In the genomic region with DNA sequence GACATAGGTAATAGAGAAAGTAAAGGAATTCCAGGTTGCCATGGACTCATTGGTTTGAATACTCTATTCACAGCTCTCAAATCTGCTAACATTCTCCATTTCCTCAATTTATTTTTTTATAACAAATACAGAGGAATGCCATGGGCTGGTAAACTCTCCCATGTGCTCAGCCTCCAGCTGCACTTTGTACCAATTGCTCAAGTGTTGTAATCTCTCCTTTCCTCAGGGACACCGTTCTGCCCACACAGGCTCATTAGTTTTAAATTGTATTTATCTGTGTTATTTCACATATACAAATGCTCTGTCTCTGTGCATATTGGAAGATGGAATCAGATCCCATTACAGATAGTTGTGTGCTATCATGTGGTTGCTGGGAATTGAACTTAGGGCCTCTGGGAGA, we compare ENCODE assay signal across 21 mouse cellular contexts.
"Had no signal": no experiment of that assay in that cellular context is flagged by ENCODE, and none has a peak within 500 bp of the region (broad histone marks: within the 10 kb centered on the region; RNA-seq: fewer than 3 reads in every experiment).

No protein-coding gene starts in this region.

- H3K4me1 ChIP-seq: lung, embryonic 15.5 days; midbrain, embryonic 13.5 days; midbrain, embryonic 15.5 days; neural tube, embryonic 13.5 days; neural tube, embryonic 15.5 days had no signal

- H3K4me3 ChIP-seq: lung, embryonic 15.5 days; megakaryocyte, embryonic 14.5 days; midbrain, embryonic 13.5 days; midbrain, embryonic 15.5 days; myocyte; neural tube, embryonic 13.5 days; neural tube, embryonic 15.5 days had no signal

- ATAC-seq: lung, postnatal 0 days; midbrain, embryonic 13.5 days; midbrain, embryonic 15.5 days had no signal

- H3K4me2 ChIP-seq: lung, embryonic 15.5 days; midbrain, embryonic 11.5 days; midbrain, embryonic 13.5 days; midbrain, embryonic 15.5 days; neural tube, embryonic 13.5 days; neural tube, embryonic 15.5 days had no signal

- H3K27me3 ChIP-seq: lung, embryonic 15.5 days; megakaryocyte, embryonic 14.5 days; midbrain, embryonic 13.5 days; midbrain, embryonic 15.5 days; neural tube, embryonic 13.5 days; neural tube, embryonic 15.5 days had no signal

- H3K27ac ChIP-seq: lung, embryonic 15.5 days; macrophage; midbrain, embryonic 13.5 days; midbrain, embryonic 15.5 days; neural tube, embryonic 13.5 days; neural tube, embryonic 15.5 days had no signal

- DNase-seq: lung, adult 2 months; lung, postnatal 14 days; lung, postnatal 36 days; retina, postnatal 1 day; right cerebral cortex, adult 18-20 months; right cerebral cortex, postnatal 25 days; right cerebral cortex, postnatal 4 days; spleen, adult 18-20 months; thymus, adult 18-20 months; thymus, postnatal 14 days; thymus, postnatal 36 days had no signal

- H3K9ac ChIP-seq: lung, embryonic 15.5 days; midbrain, embryonic 13.5 days; midbrain, embryonic 15.5 days; neural tube, embryonic 13.5 days; neural tube, embryonic 15.5 days had no signal
